Mouse (Mus musculus) CH12.LX (cell line): ENCODE measurements at regions not wholly inside any gene's neighbourhood (a gene's known extent, or its start where the extent isn't known, plus 50 kb on each side); places are given as distances from the start of the nearest gene placed in this dataset.

ENCODE experiments used
- DNase-seq: peaks from one replicate; pipeline ENCODE4 v3.0.0-alpha.2; 2013; ENCODE audit errors: extremely low read depth
- H3K27ac ChIP-seq: 2 replicates; pipeline ENCODE4 v1.5.1; 2012; ENCODE audit warnings: low read depth, mild to moderate bottlenecking, control low read depth, moderate library complexity; ENCODE audit not compliant: insufficient read depth
- H3K27me3 ChIP-seq: replicated peaks from 2 replicates; pipeline ENCODE3; 2012; ENCODE audit warnings: inconsistent platforms
- H3K36me3 ChIP-seq, 2 experiments: replicated peaks in 1 of 2; 2 replicates each; pipeline versions ENCODE3 to v1.6.1; 2012; ENCODE audit warnings: inconsistent platforms in 1 of 2, low read length in 1 of 2, mild to moderate bottlenecking in 1 of 2, mixed read lengths in 1 of 2, moderate library complexity in 1 of 2; ENCODE audit not compliant: control insufficient read depth in 1 of 2, insufficient read depth in 1 of 2
- H3K4me1 ChIP-seq, 2 experiments: 2 replicates each; pipeline ENCODE4 v1.6.1; 2012; ENCODE audit warnings: inconsistent platforms in 1 of 2, moderate library complexity in 1 of 2; ENCODE audit not compliant: insufficient read depth in 2 of 2, control insufficient read depth in 1 of 2
- H3K4me2 ChIP-seq: 2 replicates; pipeline ENCODE4 v1.6.1; 2012; ENCODE audit warnings: low read depth, mild to moderate bottlenecking, control low read depth; ENCODE audit not compliant: poor library complexity, insufficient read depth, severe bottlenecking
- H3K4me3 ChIP-seq, 3 experiments: fragments of 150-350 bp in 1 of 3; sonication (generic) in 1 of 3; replicated peaks in 1 of 3; 2 replicates each; pipeline versions ENCODE3 to v1.5.1; 2011 to 2012; ENCODE audit warnings: low read depth in 2 of 3, low read length in 2 of 3, mild to moderate bottlenecking in 2 of 3, moderate library complexity in 2 of 3, control low read depth in 1 of 3, improper control_type of control experiment in 1 of 3, inconsistent platforms in 1 of 3, mixed read lengths in 1 of 3; ENCODE audit not compliant: poor library complexity in 1 of 3
- H3K79me2 ChIP-seq: replicated peaks from 2 replicates; pipeline ENCODE4 v1.6.1; 2012; ENCODE audit warnings: mild to moderate bottlenecking, moderate library complexity; ENCODE audit not compliant: control insufficient read depth, poor library complexity, insufficient read depth, severe bottlenecking; ENCODE audit errors: extremely low read depth
- H3K9ac ChIP-seq: 2 replicates; pipeline ENCODE4 v1.6.1; 2012; ENCODE audit warnings: low read depth, mild to moderate bottlenecking, control low read depth, moderate library complexity; ENCODE audit not compliant: insufficient read depth
- H3K9me3 ChIP-seq: replicated peaks from 2 replicates; pipeline ENCODE3; 2012; ENCODE audit warnings: low read length, inconsistent platforms, mixed read lengths
- BHLHE40 ChIP-seq: IDR thresholded peaks from 2 replicates; pipeline ENCODE4 v1.6.1; 2011; ENCODE audit warnings: mild to moderate bottlenecking, low read depth, low read length, improper control_type of control experiment
- CHD1 ChIP-seq: IDR thresholded peaks from 2 replicates; pipeline ENCODE4 v1.6.1; 2012; ENCODE audit warnings: low read depth, low read length, improper control_type of control experiment, inconsistent platforms
- EP300 ChIP-seq: IDR thresholded peaks from 2 replicates; pipeline ENCODE4 v1.6.1; 2011; ENCODE audit warnings: low read length, improper control_type of control experiment
- ETS1 ChIP-seq: conservative IDR thresholded peaks from 2 replicates; pipeline ENCODE4 v1.6.1; 2012; ENCODE audit warnings: low read depth, mild to moderate bottlenecking, inconsistent platforms, low read length, improper control_type of control experiment, moderate library complexity
- GABPA ChIP-seq: IDR thresholded peaks from 2 replicates; pipeline ENCODE4 v1.6.1; 2012; ENCODE audit warnings: low read depth, low read length, improper control_type of control experiment, inconsistent platforms; ENCODE audit not compliant: insufficient replicate concordance
- IRF4 ChIP-seq: IDR thresholded peaks from 2 replicates; pipeline ENCODE4 v1.6.1; 2014; ENCODE audit warnings: low read depth, mild to moderate bottlenecking, inconsistent platforms, low read length, improper control_type of control experiment
- JUN ChIP-seq: IDR thresholded peaks from 2 replicates; pipeline ENCODE4 v1.6.1; 2011; ENCODE audit warnings: low read depth, mild to moderate bottlenecking, low read length, improper control_type of control experiment, moderate library complexity; ENCODE audit not compliant: insufficient read depth
- KAT2A ChIP-seq: IDR thresholded peaks from 2 replicates; pipeline ENCODE4 v1.6.1; 2012; ENCODE audit warnings: low read length, improper control_type of control experiment, inconsistent platforms; ENCODE audit not compliant: insufficient replicate concordance
- MEF2A ChIP-seq: IDR thresholded peaks from 2 replicates; pipeline ENCODE4 v1.6.1; 2014; ENCODE audit warnings: low read depth, mild to moderate bottlenecking, inconsistent platforms, low read length, improper control_type of control experiment, borderline replicate concordance
- MXI1 ChIP-seq: IDR thresholded peaks from 2 replicates; pipeline ENCODE4 v1.6.1; 2011; ENCODE audit warnings: mild to moderate bottlenecking, low read depth, low read length, improper control_type of control experiment
- MYC ChIP-seq: IDR thresholded peaks from 2 replicates; pipeline ENCODE4 v1.6.1; 2011; ENCODE audit warnings: low read depth, mild to moderate bottlenecking, improper control_type of control experiment, low read length
- NELFE ChIP-seq: IDR thresholded peaks from 2 replicates; pipeline ENCODE4 v1.6.1; 2011; ENCODE audit warnings: low read depth, low read length, improper control_type of control experiment
- NRF1 ChIP-seq: IDR thresholded peaks from 2 replicates; pipeline ENCODE4 v1.6.1; 2014; ENCODE audit warnings: low read depth, mild to moderate bottlenecking, inconsistent platforms, low read length, improper control_type of control experiment, moderate library complexity
- PAX5 ChIP-seq: IDR thresholded peaks from 2 replicates; pipeline ENCODE4 v1.6.1; 2012; ENCODE audit warnings: low read length, inconsistent platforms, mixed read lengths
- POLR2A ChIP-seq: IDR thresholded peaks from 2 replicates; pipeline ENCODE4 v1.6.1; 2011; ENCODE audit warnings: low read depth, mild to moderate bottlenecking, improper control_type of control experiment, low read length
- POLR2AphosphoS2 ChIP-seq: IDR thresholded peaks from 2 replicates; pipeline ENCODE4 v1.6.1; 2011; ENCODE audit warnings: low read depth, low read length, improper control_type of control experiment
- RAD21 ChIP-seq: IDR thresholded peaks from 2 replicates; pipeline ENCODE4 v1.6.1; 2011; ENCODE audit warnings: low read depth, mild to moderate bottlenecking, low read length, improper control_type of control experiment, moderate library complexity
- TBP ChIP-seq: conservative IDR thresholded peaks from 2 replicates; pipeline ENCODE4 v1.6.1; 2011; ENCODE audit warnings: low read depth, low read length, improper control_type of control experiment
- UBTF ChIP-seq: IDR thresholded peaks from 2 replicates; pipeline ENCODE4 v1.6.1; 2012; ENCODE audit warnings: low read depth, mild to moderate bottlenecking, inconsistent platforms, low read length, improper control_type of control experiment, moderate library complexity
- USF2 ChIP-seq: conservative IDR thresholded peaks from 2 replicates; pipeline ENCODE4 v1.6.1; 2011; ENCODE audit warnings: low read depth, low read length, improper control_type of control experiment
- ZC3H11A ChIP-seq: IDR thresholded peaks from 2 replicates; pipeline ENCODE4 v1.6.1; 2012; ENCODE audit warnings: low read depth, mild to moderate bottlenecking, inconsistent platforms, low read length, improper control_type of control experiment
- ZKSCAN1 ChIP-seq: IDR thresholded peaks from 2 replicates; pipeline ENCODE4 v1.6.1; 2012; ENCODE audit warnings: low read depth, inconsistent platforms, low read length, improper control_type of control experiment, borderline replicate concordance
- ZNF384 ChIP-seq: IDR thresholded peaks from 2 replicates; pipeline ENCODE4 v1.6.1; 2012; ENCODE audit warnings: low read depth, low read length, improper control_type of control experiment, inconsistent platforms
- dilution Hi-C: fragments of 300-500 bp; cut with MboI; formaldehyde crosslinking; loops from 2 replicates; pipeline ENCODE4 v1.14.3; 2020; ENCODE audit warnings: low sequenced_read_pairs; ENCODE audit not compliant: extremely low pct_unique_long_range_greater_than_20kb, extremely low pct_ligation_motif_present
- in situ Hi-C: fragments of 300-500 bp; cut with MboI; formaldehyde crosslinking; loops from 3 replicates; pipeline ENCODE4 v1.14.3; 2019; ENCODE audit warnings: low sequenced_read_pairs, low pct_ligation_motif_present, low pct_unique_long_range_greater_than_20kb, mixed read lengths

DNA sequence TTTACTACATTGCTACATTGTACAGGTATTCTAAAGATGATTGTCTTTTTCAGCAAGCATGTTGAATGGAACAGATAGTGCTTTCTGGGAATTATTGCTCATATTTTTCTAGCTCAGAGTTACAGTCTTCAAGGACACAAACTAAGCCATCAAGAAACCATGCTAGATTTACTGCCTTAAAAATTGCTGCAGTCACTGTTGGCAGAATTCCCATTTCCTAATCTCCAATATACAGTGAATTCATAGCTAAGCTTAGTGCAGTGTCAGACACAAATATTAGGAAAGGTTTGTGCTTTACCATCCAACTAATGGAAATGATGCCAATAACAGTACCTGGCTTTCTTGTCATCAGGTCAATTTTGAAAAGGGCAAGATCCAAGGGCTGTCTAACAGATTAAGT, 383.0 kb upstream of the Smc2 start:
- no peak for DNase-seq
- H3K27ac ChIP-seq = no peak overlapping the region
- H3K4me1 ChIP-seq = no peaks in the 10 kb centered on the region
- dilution Hi-C loops = no loop called here
- H3K36me3 ChIP-seq = no peaks in the 10 kb centered on the region
- H3K4me3 ChIP-seq = no peak overlapping the region
- TF ChIP-seq POLR2A (no peak), ZC3H11A (no peak), NELFE (no peak), EP300 (no peak), ZKSCAN1 (no peak), UBTF (no peak), NRF1 (no peak), MYC (no peak), GABPA (no peak), TBP (no peak)
- TF ChIP-seq, all 38 proteins: peak for 0
- H3K9me3 ChIP-seq = peaks cover 5% of the 10 kb centered on the region
- in situ Hi-C loops = no loop called here
- H3K27me3 ChIP-seq = no peaks in the 10 kb centered on the region
- no peaks in the 10 kb centered on the region for H3K79me2 ChIP-seq
- H3K9ac ChIP-seq = no peak overlapping the region
- H3K4me2 ChIP-seq = no peak overlapping the region

- H3K4me2 ChIP-seq = no peak overlapping the region
- H3K9ac ChIP-seq = no peak overlapping the region
- no peak overlapping the region for H3K4me3 ChIP-seq
- peaks cover 2% of the 10 kb centered on the region for H3K9me3 ChIP-seq
- no peak for DNase-seq
- no peaks in the 10 kb centered on the region for H3K4me1 ChIP-seq
- dilution Hi-C loops (no loop called here), in situ Hi-C loops (no loop called here)
- no peak overlapping the region for H3K27ac ChIP-seq
- no peak for TF ChIP-seq MEF2A
- TF ChIP-seq NRF1 = no peak
- no peak for TF ChIP-seq ZNF384
- TF ChIP-seq JUN = no peak
- TF ChIP-seq TBP = no peak
- TF ChIP-seq BHLHE40 = no peak
- TF ChIP-seq ZC3H11A = no peak
- no peak for TF ChIP-seq USF2
- no peak for TF ChIP-seq POLR2AphosphoS2
- TF ChIP-seq KAT2A = no peak
- no peak for TF ChIP-seq ETS1
- no peak for TF ChIP-seq NELFE
- no peak for TF ChIP-seq CHD1
- TF ChIP-seq PAX5 = no peak
- no peak for TF ChIP-seq RAD21
- no peak for TF ChIP-seq MXI1
- TF ChIP-seq IRF4 = no peak
- no peaks in the 10 kb centered on the region for H3K79me2 ChIP-seq
- no peaks in the 10 kb centered on the region for H3K36me3 ChIP-seq
- H3K27me3 ChIP-seq = no peaks in the 10 kb centered on the region
These were observed 379.0 kb upstream of the Smc2 start for GRCm38 (mm10) chr4:52060031-52060430.
